Mouse (Mus musculus) layer of hippocampus, postnatal 10 days (tissue): Measurements from ENCODE around the gene Rnf17. TPM values are rescaled to one million over a fixed set of nuclear protein-coding genes. Genes with fewer than 3 reads are reported as not detected.

Source experiments
- DNase-seq, 2 experiments: peaks; one replicate each; pipeline ENCODE4 v3.0.0; 2021; ENCODE audit warnings: low spot score in 2 of 2
- long read RNA-seq: library from polyadenylated mRNA; stranded (forward); transcript quantifications from one replicate; pipeline ENCODE4 v2.0.0, GENCODE M21; 2023
- total RNA-seq, 2 experiments: library from RNA; stranded (reverse); gene quantifications; 2 replicates each; pipeline ENCODE4 v1.2.3; 2021

The Rnf17 gene
- 1 to 10 TPM in 1 of 2 experiments, under 1 TPM in 1; 0.85 to 1.0 TPM for total RNA-seq
- long read RNA-seq, partial matches to known transcripts, result 0 of 1 reads
- long read RNA-seq, other reads (novel, unspliced or antisense), result 1 of 1 reads

GRCm38 (mm10) chr14:56402311-56403071, at the start of gene Rnf17:
Gene Rnf17 (plus strand): TSS chr14:56402581.
- DNase-seq, result no peak

GRCm38 (mm10) chr14:56354803-56355202, 47.6 kb upstream of the Rnf17 start:
- DNase-seq, result no peak

GRCm38 (mm10) chr14:56355396-56355795, 47.0 kb upstream of the Rnf17 start:
- DNase-seq, result no peak

- no peak for DNase-seq
Observed at GRCm38 (mm10) chr14:56356196-56356595, 46.2 kb upstream of the Rnf17 start.

- no peak for DNase-seq
Observed at GRCm38 (mm10) chr14:56358422-56358821, 44.0 kb upstream of the Rnf17 start.

- no peak for DNase-seq
Observed at GRCm38 (mm10) chr14:56359131-56359530, 43.2 kb upstream of the Rnf17 start.

GRCm38 (mm10) chr14:56364711-56365237, 37.6 kb upstream of the Rnf17 start, which contains the start of gene Atp12a:
Gene Atp12a (plus strand): TSS chr14:56365068.
- no peak for DNase-seq

GRCm38 (mm10) chr14:56365292-56365691, 37.1 kb upstream of the Rnf17 start:
- DNase-seq, result no peak

- no peak for DNase-seq
Observed at GRCm38 (mm10) chr14:56366712-56367111, 35.7 kb upstream of the Rnf17 start.

GRCm38 (mm10) chr14:56368834-56369233, 33.5 kb upstream of the Rnf17 start:
- peak in 1 of 2 experiments; percentile 20 for DNase-seq

GRCm38 (mm10) chr14:56375731-56376130, 26.6 kb upstream of the Rnf17 start:
- DNase-seq, result peak; percentile 86 to 87

GRCm38 (mm10) chr14:56377745-56378144, 24.6 kb upstream of the Rnf17 start:
- no peak for DNase-seq

- DNase-seq, result no peak
Observed at GRCm38 (mm10) chr14:56379336-56379735, 23.0 kb upstream of the Rnf17 start.

GRCm38 (mm10) chr14:56382366-56382765, 20.0 kb upstream of the Rnf17 start:
- DNase-seq, result no peak

GRCm38 (mm10) chr14:56390247-56390646, 12.1 kb upstream of the Rnf17 start:
- DNase-seq, result no peak

GRCm38 (mm10) chr14:56393704-56394312, 8.6 kb upstream of the Rnf17 start:
- no peak for DNase-seq

GRCm38 (mm10) chr14:56398001-56398400, 4.4 kb upstream of the Rnf17 start:
- peak; percentile 29 to 51 for DNase-seq

- DNase-seq, result no peak
Observed at GRCm38 (mm10) chr14:56403072-56403375, 643 bp downstream of the Rnf17 start.

GRCm38 (mm10) chr14:56462090-56462489, 59.7 kb downstream of the Rnf17 start:
- DNase-seq, result no peak

- no peak for DNase-seq
Observed at GRCm38 (mm10) chr14:56462729-56463128, 60.3 kb downstream of the Rnf17 start.

- peak; percentile 4 to 20 for DNase-seq
Observed at GRCm38 (mm10) chr14:56468145-56468544, 65.8 kb downstream of the Rnf17 start.

- DNase-seq, result no peak
Observed at GRCm38 (mm10) chr14:56489806-56490205, 87.4 kb downstream of the Rnf17 start.
